In the genomic region with DNA sequence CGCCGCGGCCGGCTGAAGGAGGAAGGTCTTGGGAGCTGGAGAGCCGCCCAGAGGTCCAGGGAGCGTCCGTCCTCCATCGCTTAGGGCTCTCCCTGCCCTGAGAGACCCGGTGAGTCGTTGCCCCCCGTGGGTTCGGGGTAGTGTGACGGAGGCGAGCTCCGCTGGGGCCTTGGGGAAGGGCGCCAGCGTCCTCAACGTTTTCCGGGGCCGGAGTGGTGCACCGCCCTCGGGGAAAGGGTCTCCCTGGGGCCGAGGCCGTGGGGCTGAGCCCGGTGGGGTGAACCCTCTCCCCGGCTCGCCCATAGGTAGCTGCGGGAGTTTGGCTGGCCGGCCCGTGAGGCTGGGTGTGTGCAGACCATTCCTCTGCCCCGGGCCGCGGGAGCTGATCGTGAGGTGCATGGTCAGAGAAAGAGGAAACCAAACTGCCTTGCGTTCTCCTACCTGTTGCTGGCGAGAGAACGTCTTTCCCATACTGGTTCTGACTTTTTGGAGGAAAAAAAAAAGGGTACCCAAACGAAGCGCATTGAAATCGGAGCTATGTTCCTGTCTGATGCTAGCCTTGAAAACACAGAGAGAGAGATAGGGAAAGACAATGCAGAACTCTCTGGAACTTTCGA, we compare ENCODE assay signal across 8 mouse cellular contexts. TPM values are rescaled to one million over a fixed set of nuclear protein-coding genes. Genes with fewer than 3 reads are reported as not detected.
DNase-seq lines count a peak whose midpoint lies in the region; ATAC-seq and TF ChIP-seq lines count a peak whose summit lies in the region.

No protein-coding gene starts in this region.

- peak overlapping the region; percentile 57 for H3K4me2 ChIP-seq in limb, embryonic 12.5 days
- peak overlapping the region; percentile 65 for H3K4me2 ChIP-seq in neural tube, embryonic 12.5 days (replicated peaks)

- H3K4me3 ChIP-seq in left cerebral cortex, adult 2 months: peak overlapping the region; percentile 98
- H3K4me3 ChIP-seq in limb, embryonic 12.5 days (replicated peaks): peak overlapping the region; percentile 92
- peak overlapping the region; percentile 87 for H3K4me3 ChIP-seq in neural tube, embryonic 12.5 days

- WGBS in limb, embryonic 12.5 days: 0% methylated on average over 41 of the region's 41 CpGs
- WGBS in neural tube, embryonic 12.5 days: under 1% methylated on average over 41 of the region's 41 CpGs

- no peaks in the 10 kb centered on the region for H3K27me3 ChIP-seq in limb, embryonic 12.5 days
- no peaks in the 10 kb centered on the region for H3K27me3 ChIP-seq in neural tube, embryonic 12.5 days (replicated peaks)

- peak overlapping the region; percentile 94 for H3K9ac ChIP-seq in limb, embryonic 12.5 days (replicated peaks)
- H3K9ac ChIP-seq in neural tube, embryonic 12.5 days: peak overlapping the region; percentile 92

- intact Hi-C loops in left cerebral cortex, adult 2 months (cut with DNase I): loop anchor here (10.0 kb wide), 2 partner anchors 141 to 219 kb away; partner anchors contain the start of genes Dnajc12, Hnrnph3, Pbld2 and Sirt1

- H3K4me1 ChIP-seq in limb, embryonic 12.5 days (replicated peaks): peaks cover 8% of the 10 kb centered on the region
- peaks cover 8% of the 10 kb centered on the region; the same call in 1 of the 2 replicates for H3K4me1 ChIP-seq in neural tube, embryonic 12.5 days

- DNase-seq in left cerebral cortex, adult 2 months (ENCODE audit: extremely low spot score in 1 of 2, low spot score in 2 of 2): no peak
- DNase-seq in left cerebral cortex, adult 9 months (ENCODE audit: low spot score in 2 of 2): no peak
- peak; percentile 48 for DNase-seq in adipocyte (ENCODE audit: low spot score)
- DNase-seq in fibroblast of lung, adult 2 months (ENCODE audit: low read depth): peak; percentile 5
- DNase-seq in layer of hippocampus, adult 9-10 months (ENCODE audit: low spot score): no peak
- DNase-seq in urinary bladder, adult 2 months (ENCODE audit: low spot score): no peak

- no peaks in the 10 kb centered on the region for H3K36me3 ChIP-seq in limb, embryonic 12.5 days
- H3K36me3 ChIP-seq in neural tube, embryonic 12.5 days: no peaks in the 10 kb centered on the region

- peak; percentile 83 for ATAC-seq in limb, embryonic 12.5 days (ENCODE audit: insufficient number of reproducible peaks, insufficient read depth, low FRiP score, low TSS enrichment, low read depth)
- ATAC-seq in neural tube, embryonic 12.5 days (ENCODE audit: low FRiP score, low read depth): peak; percentile 83

- TF ChIP-seq CTCF in left cerebral cortex, adult 2 months (IDR thresholded peaks at IDR 0.05): no peak

- H3K9me3 ChIP-seq in limb, embryonic 12.5 days: no peaks in the 10 kb centered on the region
- no peaks in the 10 kb centered on the region for H3K9me3 ChIP-seq in neural tube, embryonic 12.5 days

- peak overlapping the region; percentile 97 for H3K27ac ChIP-seq in left cerebral cortex, adult 2 months
- H3K27ac ChIP-seq in limb, embryonic 12.5 days: peak overlapping the region; percentile 99
- H3K27ac ChIP-seq in neural tube, embryonic 12.5 days: peak overlapping the region; percentile 90

RNA-seq across cellular contexts. Expression of gene Herc4, which starts 0.6 kb away (rescaled TPM):
- 10 to 100 TPM; 52.7 to 54.9 TPM for total RNA-seq in left cerebral cortex, adult 2 months (2021)
- 42.9 and 47.0 TPM in 2 replicates for polyA plus RNA-seq in limb, embryonic 12.5 days (2016; fragmentation: Nextera tagmentation; extraction: Ambion mirVana)
- polyA plus RNA-seq in neural tube, embryonic 12.5 days (2016; fragmentation: Nextera tagmentation; extraction: Ambion mirVana): 36.0 and 36.2 TPM in 2 replicates
- 39.3 and 47.3 TPM in 2 replicates for polyA plus RNA-seq in urinary bladder, adult 2 months (2012; rRNA removed)

RNA-seq across cellular contexts. Expression of gene Mypn, which starts 40.4 kb away (rescaled TPM):
- total RNA-seq in left cerebral cortex, adult 2 months (2021): 1 to 10 TPM; 3.0 to 3.2 TPM
- polyA plus RNA-seq in limb, embryonic 12.5 days (2016; fragmentation: Nextera tagmentation; extraction: Ambion mirVana): 1.4 and 1.7 TPM in 2 replicates
- polyA plus RNA-seq in neural tube, embryonic 12.5 days (2016; fragmentation: Nextera tagmentation; extraction: Ambion mirVana): 0.58 and 0.61 TPM in 2 replicates
- 1.8 and 3.2 TPM in 2 replicates for polyA plus RNA-seq in urinary bladder, adult 2 months (2012; rRNA removed)

Comparison
In these comparisons a context has a peak if more than half of its experiments do, and no peak if none do; other contexts are left out.
1. DNase-seq: peak in adipocyte (single experiment) and fibroblast of lung, adult 2 months (single experiment); none in left cerebral cortex, adult 2 months (0 of 2), left cerebral cortex, adult 9 months (0 of 2), layer of hippocampus, adult 9-10 months (single experiment) and urinary bladder, adult 2 months (single experiment).
2. Peak in every context shown above with its lines, with median percentiles within 50 percentile points of each other: H3K27ac ChIP-seq and H3K4me3 ChIP-seq.